Mouse (Mus musculus): ENCODE data around the gene Kctd4. TPM values are rescaled to one million over a fixed set of nuclear protein-coding genes. Genes with fewer than 3 reads are reported as not detected.

Kctd4 gene
- total RNA-seq, 1 experiment: 0.09 TPM

DNA sequence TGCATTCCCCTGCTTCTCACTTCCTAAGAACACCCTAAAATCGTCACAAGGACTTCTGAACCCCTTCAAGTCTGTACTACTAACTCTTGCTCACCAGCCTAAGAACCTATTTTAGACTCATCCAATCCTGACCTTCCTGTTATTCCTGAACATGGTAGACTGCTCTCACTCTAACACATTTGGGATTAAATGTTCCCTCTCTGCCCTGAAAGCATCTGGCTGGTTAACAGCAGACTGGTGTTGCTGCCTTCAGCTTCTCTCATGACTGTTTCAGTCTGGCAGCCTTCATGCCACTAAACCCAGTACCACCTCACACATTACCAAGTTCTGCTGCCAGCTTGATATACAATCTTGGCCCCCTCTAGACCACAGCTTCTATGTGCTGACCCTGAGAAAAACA, 34.4 kb downstream of the Kctd4 start:
- Histone ChIP-seq H3K4me1 (ENCODE audit: control insufficient read depth in 2 of 2, insufficient read depth in 2 of 2, low read length in 2 of 2, poor library complexity in 1 of 2) (peaks cover 0 to 3% of the 10 kb centered on the region in 2 experiments; a peak in 1 of 4 replicates), H3K4me3 (ENCODE audit: insufficient read depth in 1 of 2, low read depth in 1 of 2, low read length in 2 of 2, poor library complexity in 1 of 2, severe bottlenecking in 1 of 2) (no peak overlapping the region), H3K27ac (ENCODE audit: insufficient read depth, low read depth, low read length, poor library complexity, severe bottlenecking) (no peak overlapping the region), H3K36me3 (ENCODE audit: control insufficient read depth, insufficient read depth, low read length, poor library complexity, severe bottlenecking) (peaks cover 5% of the 10 kb centered on the region; the same call in 1 of the 2 replicates), H3K9ac (ENCODE audit: insufficient read depth, low read depth, low read length, poor library complexity, severe bottlenecking) (no peak overlapping the region), H3K9me3 (ENCODE audit: control insufficient read depth, insufficient read depth, low read depth, low read length) (no peaks in the 10 kb centered on the region)
- in situ Hi-C loops (cut with MboI; ENCODE audit: low sequenced_read_pairs in 2 of 2, unreplicated experiment in 2 of 2): no loop called here
- TF ChIP-seq MAFK (IDR thresholded peaks at IDR 0.05; ENCODE audit: insufficient read depth, low read depth, low read length): no peak
- TF ChIP-seq ZNF384 (IDR thresholded peaks at IDR 0.05; ENCODE audit: low read depth, low read length): no peak
- no peak for TF ChIP-seq HCFC1 (IDR thresholded peaks at IDR 0.05; ENCODE audit: borderline replicate concordance, insufficient read depth, low read length)
- no peak for TF ChIP-seq ZC3H11A (IDR thresholded peaks at IDR 0.05; ENCODE audit: borderline replicate concordance, low read depth, low read length)
- TF ChIP-seq CHD2 (IDR thresholded peaks at IDR 0.05; ENCODE audit: low read depth, low read length): no peak
- no peak for DNase-seq (ENCODE audit: low read depth, low spot score)

DNA sequence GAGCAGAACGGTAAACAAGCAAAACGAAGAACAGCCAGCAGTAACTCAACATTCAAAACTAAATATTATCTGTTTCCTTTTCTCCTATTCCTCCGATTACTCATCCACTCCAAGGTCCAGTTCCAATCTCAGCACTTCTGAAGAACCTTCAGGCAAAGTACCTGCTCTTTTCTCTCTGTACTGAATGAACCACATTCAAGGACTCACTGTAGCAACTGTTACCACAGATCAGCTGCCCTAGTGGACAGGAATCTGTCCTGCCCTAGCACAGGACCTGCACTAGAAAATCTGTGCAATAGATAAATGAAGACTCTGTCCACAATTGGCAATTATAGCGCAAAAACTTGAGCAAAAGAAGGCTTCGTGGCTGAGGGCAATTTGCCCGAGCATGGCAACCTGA, 36.1 kb downstream of the Kctd4 start:
- DNase-seq (ENCODE audit: low read depth, low spot score): no peak
- peaks cover 5% of the 10 kb centered on the region; the same call in 1 of the 2 replicates for H3K36me3 ChIP-seq (ENCODE audit: control insufficient read depth, insufficient read depth, low read length, poor library complexity, severe bottlenecking)
- no peak overlapping the region for H3K4me3 ChIP-seq (ENCODE audit: insufficient read depth in 1 of 2, low read depth in 1 of 2, low read length in 2 of 2, poor library complexity in 1 of 2, severe bottlenecking in 1 of 2)
- no peaks in the 10 kb centered on the region for H3K9me3 ChIP-seq (ENCODE audit: control insufficient read depth, insufficient read depth, low read depth, low read length)
- in situ Hi-C loops (cut with MboI; ENCODE audit: low sequenced_read_pairs in 2 of 2, unreplicated experiment in 2 of 2): no loop called here
- TF ChIP-seq CHD2 (IDR thresholded peaks at IDR 0.05; ENCODE audit: low read depth, low read length): no peak
- TF ChIP-seq ZNF384 (IDR thresholded peaks at IDR 0.05; ENCODE audit: low read depth, low read length): no peak
- no peak for TF ChIP-seq MAFK (IDR thresholded peaks at IDR 0.05; ENCODE audit: insufficient read depth, low read depth, low read length)
- TF ChIP-seq ZC3H11A (IDR thresholded peaks at IDR 0.05; ENCODE audit: borderline replicate concordance, low read depth, low read length): no peak
- TF ChIP-seq HCFC1 (IDR thresholded peaks at IDR 0.05; ENCODE audit: borderline replicate concordance, insufficient read depth, low read length): no peak
- H3K4me1 ChIP-seq (ENCODE audit: control insufficient read depth in 2 of 2, insufficient read depth in 2 of 2, low read length in 2 of 2, poor library complexity in 1 of 2): peaks cover 3 to 4% of the 10 kb centered on the region in 2 experiments; a peak in 1 of 4 replicates
- no peak overlapping the region for H3K9ac ChIP-seq (ENCODE audit: insufficient read depth, low read depth, low read length, poor library complexity, severe bottlenecking)
- H3K27ac ChIP-seq (ENCODE audit: insufficient read depth, low read depth, low read length, poor library complexity, severe bottlenecking): no peak overlapping the region

GRCm38 (mm10) chr14:75992371-75992770, 37.6 kb downstream of the Kctd4 start:
- H3K4me1 ChIP-seq (ENCODE audit: control insufficient read depth in 2 of 2, insufficient read depth in 2 of 2, low read length in 2 of 2, poor library complexity in 1 of 2): peaks cover 3 to 4% of the 10 kb centered on the region in 2 experiments; a peak in 1 of 4 replicates
- peaks cover 5% of the 10 kb centered on the region; the same call in 1 of the 2 replicates for H3K36me3 ChIP-seq (ENCODE audit: control insufficient read depth, insufficient read depth, low read length, poor library complexity, severe bottlenecking)
- DNase-seq (ENCODE audit: low read depth, low spot score): no peak
- no peaks in the 10 kb centered on the region for H3K9me3 ChIP-seq (ENCODE audit: control insufficient read depth, insufficient read depth, low read depth, low read length)
- in situ Hi-C loops (cut with MboI; ENCODE audit: low sequenced_read_pairs in 2 of 2, unreplicated experiment in 2 of 2): no loop called here
- H3K9ac ChIP-seq (ENCODE audit: insufficient read depth, low read depth, low read length, poor library complexity, severe bottlenecking): no peak overlapping the region
- no peak for TF ChIP-seq ZC3H11A (IDR thresholded peaks at IDR 0.05; ENCODE audit: borderline replicate concordance, low read depth, low read length)
- no peak for TF ChIP-seq MAFK (IDR thresholded peaks at IDR 0.05; ENCODE audit: insufficient read depth, low read depth, low read length)
- TF ChIP-seq HCFC1 (IDR thresholded peaks at IDR 0.05; ENCODE audit: borderline replicate concordance, insufficient read depth, low read length): no peak
- TF ChIP-seq ZNF384 (IDR thresholded peaks at IDR 0.05; ENCODE audit: low read depth, low read length): no peak
- TF ChIP-seq CHD2 (IDR thresholded peaks at IDR 0.05; ENCODE audit: low read depth, low read length): no peak
- H3K4me3 ChIP-seq (ENCODE audit: insufficient read depth in 1 of 2, low read depth in 1 of 2, low read length in 2 of 2, poor library complexity in 1 of 2, severe bottlenecking in 1 of 2): no peak overlapping the region
- H3K27ac ChIP-seq (ENCODE audit: insufficient read depth, low read depth, low read length, poor library complexity, severe bottlenecking): no peak overlapping the region

DNA sequence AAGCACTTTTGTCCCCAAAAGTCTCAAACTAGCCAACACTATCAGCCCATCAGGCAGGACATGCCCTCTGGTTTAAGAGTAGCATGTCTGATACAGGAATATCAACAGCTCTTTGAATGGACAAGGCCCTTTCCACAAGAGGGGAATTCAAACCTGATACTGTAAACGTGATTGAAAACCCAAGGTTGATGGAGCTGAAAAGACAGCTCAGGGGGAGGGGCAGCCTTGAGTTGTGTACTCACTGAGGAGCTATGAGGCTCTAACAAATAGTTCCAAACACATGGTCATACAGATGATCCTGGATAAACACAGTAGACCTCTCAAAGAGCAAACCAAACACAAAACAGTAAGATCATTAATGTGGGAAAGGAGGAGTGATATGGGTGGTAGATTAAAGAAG, 43.3 kb downstream of the Kctd4 start:
- no peak for DNase-seq (ENCODE audit: low read depth, low spot score)
- no peaks in the 10 kb centered on the region; the same call in none of the 2 replicates for H3K36me3 ChIP-seq (ENCODE audit: control insufficient read depth, insufficient read depth, low read length, poor library complexity, severe bottlenecking)
- H3K9me3 ChIP-seq (ENCODE audit: control insufficient read depth, insufficient read depth, low read depth, low read length): no peaks in the 10 kb centered on the region
- no peak for TF ChIP-seq MAFK (IDR thresholded peaks at IDR 0.05; ENCODE audit: insufficient read depth, low read depth, low read length)
- no peak for TF ChIP-seq CHD2 (IDR thresholded peaks at IDR 0.05; ENCODE audit: low read depth, low read length)
- no peak for TF ChIP-seq ZNF384 (IDR thresholded peaks at IDR 0.05; ENCODE audit: low read depth, low read length)
- no peak for TF ChIP-seq ZC3H11A (IDR thresholded peaks at IDR 0.05; ENCODE audit: borderline replicate concordance, low read depth, low read length)
- TF ChIP-seq HCFC1 (IDR thresholded peaks at IDR 0.05; ENCODE audit: borderline replicate concordance, insufficient read depth, low read length): no peak
- peaks cover 4 to 6% of the 10 kb centered on the region in 2 experiments; a peak in 2 of 4 replicates for H3K4me1 ChIP-seq (ENCODE audit: control insufficient read depth in 2 of 2, insufficient read depth in 2 of 2, low read length in 2 of 2, poor library complexity in 1 of 2)
- H3K9ac ChIP-seq (ENCODE audit: insufficient read depth, low read depth, low read length, poor library complexity, severe bottlenecking): no peak overlapping the region
- H3K4me3 ChIP-seq (ENCODE audit: insufficient read depth in 1 of 2, low read depth in 1 of 2, low read length in 2 of 2, poor library complexity in 1 of 2, severe bottlenecking in 1 of 2): no peak overlapping the region
- H3K27ac ChIP-seq (ENCODE audit: insufficient read depth, low read depth, low read length, poor library complexity, severe bottlenecking): no peak overlapping the region
- in situ Hi-C loops (cut with MboI; ENCODE audit: low sequenced_read_pairs in 2 of 2, unreplicated experiment in 2 of 2): no loop called here

Measured in ES-E14 (cell line).